Comparison of ENCODE assay signal across 10 mouse cellular contexts in genomic region chr12:79808426-79809398, GRCm38 (mm10).
DNase-seq lines count a peak whose midpoint lies in the region; ATAC-seq and TF ChIP-seq lines count a peak whose summit lies in the region.
"Had no signal": no experiment of that assay in that cellular context is flagged by ENCODE, and none has a peak within 500 bp of the region (broad histone marks: within the 10 kb centered on the region; RNA-seq: fewer than 3 reads in every experiment).

No protein-coding gene starts in this region.

- no peak overlapping the region for H3K4me3 ChIP-seq in lung, embryonic 16.5 days (ENCODE audit: low read length)
- H3K4me3 ChIP-seq in embryonic facial prominence, embryonic 11.5 days (ENCODE audit: low read depth, low read length): no peak overlapping the region
- no peak overlapping the region for H3K4me3 ChIP-seq in midbrain, embryonic 14.5 days (replicated peaks; ENCODE audit: low read depth, low read length)
- no peak overlapping the region for H3K4me3 ChIP-seq in liver, postnatal 0 days (ENCODE audit: low read depth, low read length)
- H3K4me3 ChIP-seq: hindbrain, embryonic 15.5 days had no signal

- peaks cover 30% of the 10 kb centered on the region for H3K4me1 ChIP-seq in lung, embryonic 16.5 days (replicated peaks; ENCODE audit: control insufficient read depth, insufficient read depth, low read length)
- H3K4me1 ChIP-seq in embryonic facial prominence, embryonic 11.5 days (ENCODE audit: control insufficient read depth, insufficient read depth, low read length): peaks cover 12% of the 10 kb centered on the region
- H3K4me1 ChIP-seq in midbrain, embryonic 14.5 days (ENCODE audit: control insufficient read depth, insufficient read depth, low read length): peaks cover 26% of the 10 kb centered on the region
- peaks cover 6% of the 10 kb centered on the region; the same call in 1 of the 2 replicates for H3K4me1 ChIP-seq in liver, postnatal 0 days (ENCODE audit: insufficient read depth)

- no peak overlapping the region for H3K9ac ChIP-seq in lung, embryonic 16.5 days (ENCODE audit: low read length)
- H3K9ac ChIP-seq in embryonic facial prominence, embryonic 11.5 days (replicated peaks; ENCODE audit: low read length): no peak overlapping the region
- no peak overlapping the region for H3K9ac ChIP-seq in midbrain, embryonic 14.5 days (replicated peaks; ENCODE audit: low read length)
- H3K9ac ChIP-seq in liver, postnatal 0 days (replicated peaks): no peak overlapping the region
- H3K9ac ChIP-seq: hindbrain, embryonic 15.5 days had no signal

- H3K27me3 ChIP-seq in lung, embryonic 16.5 days (ENCODE audit: control insufficient read depth, insufficient read depth, low read depth, low read length): no peaks in the 10 kb centered on the region
- no peaks in the 10 kb centered on the region for H3K27me3 ChIP-seq in embryonic facial prominence, embryonic 11.5 days (ENCODE audit: control insufficient read depth, insufficient read depth, low read length)
- H3K27me3 ChIP-seq in midbrain, embryonic 14.5 days (ENCODE audit: control insufficient read depth, insufficient read depth, low read length): no peaks in the 10 kb centered on the region
- no peaks in the 10 kb centered on the region for H3K27me3 ChIP-seq in liver, postnatal 0 days (ENCODE audit: insufficient read depth, low read length)
- H3K27me3 ChIP-seq: hindbrain, embryonic 15.5 days had no signal

- H3K9me3 ChIP-seq in lung, embryonic 16.5 days (ENCODE audit: control insufficient read depth, low read length): no peaks in the 10 kb centered on the region
- no peaks in the 10 kb centered on the region for H3K9me3 ChIP-seq in embryonic facial prominence, embryonic 11.5 days (replicated peaks; ENCODE audit: control insufficient read depth, low read length)
- no peaks in the 10 kb centered on the region for H3K9me3 ChIP-seq in midbrain, embryonic 14.5 days (ENCODE audit: control insufficient read depth, low read length)
- H3K9me3 ChIP-seq in liver, postnatal 0 days (ENCODE audit: low read length): no peaks in the 10 kb centered on the region
- H3K9me3 ChIP-seq: hindbrain, embryonic 15.5 days had no signal

- no peak for ATAC-seq in lung, embryonic 16.5 days (ENCODE audit: low read depth)
- ATAC-seq in embryonic facial prominence, embryonic 11.5 days (replicated peaks; ENCODE audit: insufficient number of reproducible peaks, low FRiP score, low TSS enrichment, low read depth): no peak
- no peak for ATAC-seq in midbrain, embryonic 14.5 days (ENCODE audit: low FRiP score, low TSS enrichment)
- ATAC-seq in liver, postnatal 0 days: no peak

- TF ChIP-seq EP300 in liver, postnatal 0 days (IDR thresholded peaks at IDR 0.05; ENCODE audit: low read depth): no peak

- TF ChIP-seq CTCF in liver, postnatal 0 days (IDR thresholded peaks at IDR 0.05; ENCODE audit: low read depth): no peak

- WGBS in lung, embryonic 16.5 days: 81% methylated on average over 18 of the region's 18 CpGs
- 74% methylated on average over 18 of the region's 18 CpGs for WGBS in embryonic facial prominence, embryonic 11.5 days
- WGBS in midbrain, embryonic 14.5 days: 31% methylated on average over 18 of the region's 18 CpGs
- WGBS in liver, postnatal 0 days (ENCODE audit: insufficient replicate concordance): 86% methylated on average over 18 of the region's 18 CpGs

- peak; percentile 92 for DNase-seq in heart, adult 11 months
- DNase-seq in heart, adult 9 months (ENCODE audit: low spot score in 2 of 2): no peak
- no peak for DNase-seq in lung, postnatal 25 days (ENCODE audit: low spot score)
- no peak for DNase-seq in embryonic facial prominence, embryonic 11.5 days (ENCODE audit: low spot score)
- no peak for DNase-seq in midbrain, embryonic 14.5 days
- DNase-seq in liver, postnatal 0 days: no peak
- no peak for DNase-seq in cerebellum, postnatal 14 days
- DNase-seq: layer of hippocampus, adult 9-11 months had no signal

- H3K4me2 ChIP-seq in lung, embryonic 16.5 days (ENCODE audit: low read depth, low read length): no peak overlapping the region
- no peak overlapping the region for H3K4me2 ChIP-seq in embryonic facial prominence, embryonic 11.5 days (ENCODE audit: low read depth, low read length)
- no peak overlapping the region for H3K4me2 ChIP-seq in midbrain, embryonic 14.5 days (ENCODE audit: low read length)
- H3K4me2 ChIP-seq in liver, postnatal 0 days (ENCODE audit: low read depth, low read length): no peak overlapping the region
- H3K4me2 ChIP-seq: hindbrain, embryonic 15.5 days had no signal

- peak overlapping the region; percentile 28; the same call in 1 of the 2 replicates for H3K27ac ChIP-seq in lung, embryonic 16.5 days (ENCODE audit: low read length)
- 0 out of 2 replicates have a peak overlapping the region, but pooled peaks have one; percentile 6 for H3K27ac ChIP-seq in embryonic facial prominence, embryonic 11.5 days (replicated peaks; ENCODE audit: low read depth, low read length)
- H3K27ac ChIP-seq in midbrain, embryonic 14.5 days (replicated peaks; ENCODE audit: low read depth, low read length): peak overlapping the region; percentile 69
- H3K27ac ChIP-seq in liver, postnatal 0 days (ENCODE audit: low read depth): no peak overlapping the region
- H3K27ac ChIP-seq: hindbrain, embryonic 15.5 days had no signal

- H3K36me3 ChIP-seq in lung, embryonic 16.5 days (ENCODE audit: control insufficient read depth, insufficient read depth, low read length): no peaks in the 10 kb centered on the region
- H3K36me3 ChIP-seq in embryonic facial prominence, embryonic 11.5 days (replicated peaks; ENCODE audit: control insufficient read depth, insufficient read depth, low read depth, low read length): no peaks in the 10 kb centered on the region
- H3K36me3 ChIP-seq in midbrain, embryonic 14.5 days (ENCODE audit: control insufficient read depth, insufficient read depth, low read length): no peaks in the 10 kb centered on the region
- H3K36me3 ChIP-seq in liver, postnatal 0 days (replicated peaks; ENCODE audit: insufficient read depth, low read length): no peaks in the 10 kb centered on the region
- H3K36me3 ChIP-seq: hindbrain, embryonic 15.5 days had no signal
